Mouse (Mus musculus): ENCODE results near the gene Spock1.

GRCm38 (mm10) chr13:57846468-57846867 lies 61.7 kb downstream of the Spock1 start:
- TF ChIP-seq CTCF (IDR thresholded peaks at IDR 0.05; ENCODE audit: extremely low read depth, insufficient read length, insufficient replicate concordance, low read depth, low read length) (no peak), POLR2A (IDR thresholded peaks at IDR 0.05; ENCODE audit: low read depth, low read length) (no peak)

Measured in small intestine, adult 2 months (tissue).